Mouse (Mus musculus) embryonic fibroblast, embryonic 13.5 days (primary cell): Measurements from ENCODE around the gene Scn4a. TPM values are rescaled to one million over a fixed set of nuclear protein-coding genes. Genes with fewer than 3 reads are reported as not detected.

Source experiments
- H3K27ac ChIP-seq: 2 replicates; pipeline ENCODE4 v1.5.1; 2012; ENCODE audit warnings: low read length, control low read depth, inconsistent platforms; ENCODE audit not compliant: insufficient read depth
- H3K4me1 ChIP-seq: 2 replicates; pipeline ENCODE4 v1.6.1; 2011; ENCODE audit warnings: low read length; ENCODE audit not compliant: control insufficient read depth, insufficient read depth
- H3K4me3 ChIP-seq: 2 replicates; pipeline ENCODE4 v1.5.1; 2011; ENCODE audit warnings: mild to moderate bottlenecking, control low read depth, low read length; ENCODE audit not compliant: insufficient read depth
- CTCF ChIP-seq: IDR thresholded peaks from 2 replicates; pipeline ENCODE4 v1.5.1; 2011; ENCODE audit warnings: mild to moderate bottlenecking, control low read depth, low read length, moderate library complexity, borderline replicate concordance; ENCODE audit not compliant: insufficient read depth
- POLR2A ChIP-seq: IDR thresholded peaks from 2 replicates; pipeline ENCODE4 v1.6.1; 2011; ENCODE audit warnings: low read depth, mild to moderate bottlenecking, control low read depth, low read length, moderate library complexity
- polyA plus RNA-seq: library from polyadenylated mRNA; stranded (reverse); fragments of >200 nt; gene quantifications from 2 replicates; pipeline ENCODE4 v1.2.4, GENCODE M21; 2011; ENCODE audit warnings: low read depth; ENCODE audit not compliant: missing spikeins, insufficient read length

Scn4a gene
- polyA plus RNA-seq, 1 experiment = not detected

- Histone ChIP-seq H3K27ac (no peak overlapping the region), H3K4me1 (no peaks in the 10 kb centered on the region), H3K4me3 (no peak overlapping the region)
- TF ChIP-seq CTCF (no peak), POLR2A (no peak)
Observed at GRCm38 (mm10) chr11:106305348-106306064, 47.6 kb downstream of the Scn4a start.

GRCm38 (mm10) chr11:106302634-106303033 is 50.5 kb downstream of the Scn4a start:
- H3K27ac ChIP-seq = no peak overlapping the region
- no peak for TF ChIP-seq POLR2A
- TF ChIP-seq CTCF = peak; percentile 88
- no peaks in the 10 kb centered on the region for H3K4me1 ChIP-seq
- no peak overlapping the region for H3K4me3 ChIP-seq

- TF ChIP-seq CTCF = no peak
- no peak for TF ChIP-seq POLR2A
- H3K4me3 ChIP-seq = no peak within 1 kb of the TSS
- H3K27ac ChIP-seq = no peak within 1 kb of the TSS
- H3K4me1 ChIP-seq = no peaks in the 10 kb centered on the region
Observed at GRCm38 (mm10) chr11:106301765-106302164, 51.3 kb downstream of the Scn4a start, which contains the start of gene Gh. TSS of gene Gh (minus strand) at chr11:106301865.

GRCm38 (mm10) chr11:106291861-106292260 is 61.2 kb downstream of the Scn4a start:
- Histone ChIP-seq H3K4me3 (no peak overlapping the region), H3K4me1 (0 out of 2 replicates have a peak, but pooled peaks cover 2% of the 10 kb centered on the region), H3K27ac (no peak overlapping the region)
- TF ChIP-seq CTCF = no peak
- TF ChIP-seq POLR2A = no peak

- 0 out of 2 replicates have a peak, but pooled peaks cover 2% of the 10 kb centered on the region for H3K4me1 ChIP-seq
- TF ChIP-seq CTCF (no peak), POLR2A (no peak)
- H3K4me3 ChIP-seq = no peak overlapping the region
- H3K27ac ChIP-seq = no peak overlapping the region
Observed at GRCm38 (mm10) chr11:106290376-106290775, 62.7 kb downstream of the Scn4a start.

GRCm38 (mm10) chr11:106289369-106289768 is 63.7 kb downstream of the Scn4a start:
- Histone ChIP-seq H3K27ac (no peak overlapping the region), H3K4me3 (no peak overlapping the region), H3K4me1 (0 out of 2 replicates have a peak, but pooled peaks cover 2% of the 10 kb centered on the region)
- TF ChIP-seq POLR2A (no peak), CTCF (no peak)

GRCm38 (mm10) chr11:106286987-106287386 is 66.1 kb downstream of the Scn4a start:
- 0 out of 2 replicates have a peak, but pooled peaks cover 2% of the 10 kb centered on the region for H3K4me1 ChIP-seq
- H3K27ac ChIP-seq = peak overlapping the region; percentile 60
- H3K4me3 ChIP-seq = no peak overlapping the region
- TF ChIP-seq CTCF = no peak
- TF ChIP-seq POLR2A = no peak

GRCm38 (mm10) chr11:106286206-106286605 is 66.9 kb downstream of the Scn4a start:
- Histone ChIP-seq H3K4me3 (no peak overlapping the region), H3K27ac (no peak overlapping the region), H3K4me1 (0 out of 2 replicates have a peak, but pooled peaks cover 2% of the 10 kb centered on the region)
- no peak for TF ChIP-seq POLR2A
- no peak for TF ChIP-seq CTCF

- Histone ChIP-seq H3K27ac (no peak overlapping the region), H3K4me1 (0 out of 2 replicates have a peak, but pooled peaks cover 2% of the 10 kb centered on the region), H3K4me3 (no peak overlapping the region)
- TF ChIP-seq POLR2A (no peak), CTCF (no peak)
Observed at GRCm38 (mm10) chr11:106284126-106284525, 69.0 kb downstream of the Scn4a start.

GRCm38 (mm10) chr11:106283371-106283770 is 69.7 kb downstream of the Scn4a start:
- H3K4me1 ChIP-seq = 0 out of 2 replicates have a peak, but pooled peaks cover 2% of the 10 kb centered on the region
- TF ChIP-seq CTCF (no peak), POLR2A (no peak)

More at GRCm38 (mm10) chr11:106283371-106283770, 69.7 kb downstream of the Scn4a start:
- no peak overlapping the region for H3K27ac ChIP-seq
- no peak overlapping the region for H3K4me3 ChIP-seq
